Mouse (Mus musculus) lung, postnatal 0 days (tissue): ENCODE results near the gene Ippk. TPM values are rescaled to one million over a fixed set of nuclear protein-coding genes. Genes with fewer than 3 reads are reported as not detected.

Experiments used
- ATAC-seq: fragments of 200-750 bp; cut with Nextera tagmentation; 2 replicates; pipeline ENCODE4 v1.8.0; 2017; ENCODE audit warnings: moderate library complexity
- DNase-seq: peaks from one replicate; pipeline ENCODE4 v3.0.0-alpha.2; 2016; ENCODE audit warnings: low spot score
- H3K27ac ChIP-seq: fragments of 300-500 bp; sonication (generic); 2 replicates; pipeline ENCODE4 v1.5.1; 2014; ENCODE audit warnings: antibody characterized with exemption, mild to moderate bottlenecking, low read length, mixed read lengths
- H3K27me3 ChIP-seq: fragments of 300-500 bp; sonication (generic); replicated peaks from 2 replicates; pipeline ENCODE4 v1.6.1; 2014; ENCODE audit warnings: low read length, mixed read lengths; ENCODE audit not compliant: insufficient read depth
- H3K36me3 ChIP-seq: fragments of 300-500 bp; sonication (generic); 2 replicates; pipeline ENCODE4 v1.6.1; 2014; ENCODE audit warnings: low read length, mixed read lengths; ENCODE audit not compliant: insufficient read depth
- H3K4me1 ChIP-seq: fragments of 300-500 bp; sonication (generic); 2 replicates; pipeline ENCODE4 v1.6.1; 2014; ENCODE audit warnings: antibody characterized with exemption, low read depth, low read length, mixed read lengths; ENCODE audit not compliant: insufficient read depth
- H3K4me2 ChIP-seq: fragments of 300-500 bp; sonication (generic); replicated peaks from 2 replicates; pipeline ENCODE4 v1.6.1; 2014; ENCODE audit warnings: low read depth, mild to moderate bottlenecking, low read length, moderate library complexity, mixed read lengths
- H3K4me3 ChIP-seq: fragments of 300-500 bp; sonication (generic); 2 replicates; pipeline ENCODE4 v1.5.1; 2014; ENCODE audit warnings: low read depth, low read length
- H3K9ac ChIP-seq: fragments of 300-500 bp; sonication (generic); replicated peaks from 2 replicates; pipeline ENCODE4 v1.6.1; 2014; ENCODE audit warnings: low read depth, mild to moderate bottlenecking
- H3K9me3 ChIP-seq: fragments of 300-500 bp; sonication (generic); 2 replicates; pipeline ENCODE4 v1.6.1; 2016; ENCODE audit warnings: low read length, mixed read lengths
- CTCF ChIP-seq: IDR thresholded peaks from 2 replicates; pipeline ENCODE4 v1.5.1; 2016; ENCODE audit warnings: antibody characterized with exemption, mild to moderate bottlenecking
- EP300 ChIP-seq: IDR thresholded peaks from 2 replicates; pipeline ENCODE4 v1.6.1; 2016; ENCODE audit warnings: antibody characterized with exemption, mild to moderate bottlenecking, control low read depth
- WGBS: fragments of 180-500 bp; shearing (Covaris S2); extraction: QIAGEN DNeasy Blood & Tissue Kit; methylation state at CpG from one replicate; pipeline ENCODE4 v1.1.7; 2014; 5-methylcytosine and 5-hydroxymethylcytosine counted together
- polyA plus RNA-seq: library from polyadenylated mRNA; unstranded; fragments of >200 nt; fragmentation: Nextera tagmentation; extraction: Ambion mirVana; gene quantifications from 2 replicates; pipeline ENCODE4 v1.2.1, GENCODE M21; 2015

Ippk gene
- polyA plus RNA-seq, 1 experiment from 2014 or later: 12.6 TPM

DNA sequence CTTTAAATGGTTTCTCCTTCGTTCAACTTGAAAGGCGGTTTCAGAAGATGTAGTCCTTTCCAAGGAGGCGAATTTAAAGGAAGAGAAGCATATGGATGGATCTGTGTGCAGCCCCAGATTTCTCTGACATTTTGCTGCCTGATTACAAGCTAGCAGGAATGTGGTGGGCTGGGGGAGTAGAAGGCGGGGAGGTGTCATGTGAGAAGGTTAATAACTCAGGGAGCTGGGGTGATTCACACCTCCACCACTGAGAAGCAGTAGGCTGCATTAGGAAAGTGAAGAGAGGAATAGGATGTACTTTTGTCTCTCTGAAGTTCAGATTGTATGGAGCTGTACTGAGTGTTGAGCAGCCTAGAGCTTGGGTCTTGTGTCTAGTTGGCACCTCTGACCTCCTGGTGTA is 910 bp downstream of the Ippk start:
- peaks cover 6% of the 10 kb centered on the region; the same call in 1 of the 2 replicates for H3K4me1 ChIP-seq
- peak overlapping the region; percentile 73 for H3K9ac ChIP-seq
- ATAC-seq: no peak
- no peak overlapping the region for H3K27ac ChIP-seq
- H3K27me3 ChIP-seq: no peaks in the 10 kb centered on the region
- H3K36me3 ChIP-seq: no peaks in the 10 kb centered on the region
- TF ChIP-seq CTCF (no peak), EP300 (no peak)
- H3K9me3 ChIP-seq: no peaks in the 10 kb centered on the region
- peak overlapping the region; percentile 79 for H3K4me3 ChIP-seq
- WGBS: 17% methylated on average over 4 of the region's 4 CpGs
- peak overlapping the region; percentile 92 for H3K4me2 ChIP-seq
- no peak for DNase-seq

DNA sequence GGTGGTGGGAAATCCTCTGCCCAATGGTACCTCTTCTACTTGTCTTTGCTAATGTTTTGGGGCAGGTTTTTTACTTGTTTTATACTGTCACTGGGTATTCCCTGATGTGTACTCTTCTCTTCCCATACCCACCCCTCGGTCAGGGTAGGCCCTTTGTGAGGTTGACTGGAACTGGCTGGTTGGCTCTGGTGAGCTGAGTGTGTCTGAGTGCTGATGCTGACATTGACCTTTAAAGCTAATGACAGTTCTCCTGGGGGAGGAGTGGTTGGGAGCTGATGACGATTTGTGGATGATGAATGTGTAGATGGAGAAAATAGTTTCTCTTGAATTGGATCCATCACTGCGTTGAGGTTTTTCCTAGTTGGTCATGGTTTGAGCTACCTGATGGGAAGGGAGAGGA is 5.7 kb downstream of the Ippk start:
- no peak overlapping the region for H3K4me3 ChIP-seq
- H3K27ac ChIP-seq: no peak overlapping the region
- DNase-seq: no peak
- no peak overlapping the region for H3K9ac ChIP-seq
- no peaks in the 10 kb centered on the region for H3K27me3 ChIP-seq
- no peaks in the 10 kb centered on the region for H3K9me3 ChIP-seq
- H3K4me1 ChIP-seq: peaks cover 6% of the 10 kb centered on the region; the same call in 1 of the 2 replicates
- no peak overlapping the region for H3K4me2 ChIP-seq
- no peak for ATAC-seq
- H3K36me3 ChIP-seq: no peaks in the 10 kb centered on the region
- 81% methylated on average over 3 of the region's 3 CpGs for WGBS
- TF ChIP-seq CTCF: no peak
- TF ChIP-seq EP300: no peak

GRCm38 (mm10) chr13:49428042-49428675 is 7.1 kb downstream of the Ippk start:
- H3K9me3 ChIP-seq: no peaks in the 10 kb centered on the region
- TF ChIP-seq EP300: no peak
- no peak for TF ChIP-seq CTCF
- ATAC-seq: peak; percentile 48
- WGBS: 71% methylated on average over 1 of the region's 1 CpGs
- DNase-seq: peak; percentile 25
- H3K27me3 ChIP-seq: no peaks in the 10 kb centered on the region
- H3K36me3 ChIP-seq: 0 out of 2 replicates have a peak, but pooled peaks cover 1% of the 10 kb centered on the region
- no peak overlapping the region for H3K4me3 ChIP-seq
- no peak overlapping the region for H3K4me2 ChIP-seq
- no peak overlapping the region for H3K9ac ChIP-seq
- no peaks in the 10 kb centered on the region for H3K4me1 ChIP-seq
- H3K27ac ChIP-seq: no peak overlapping the region

DNA sequence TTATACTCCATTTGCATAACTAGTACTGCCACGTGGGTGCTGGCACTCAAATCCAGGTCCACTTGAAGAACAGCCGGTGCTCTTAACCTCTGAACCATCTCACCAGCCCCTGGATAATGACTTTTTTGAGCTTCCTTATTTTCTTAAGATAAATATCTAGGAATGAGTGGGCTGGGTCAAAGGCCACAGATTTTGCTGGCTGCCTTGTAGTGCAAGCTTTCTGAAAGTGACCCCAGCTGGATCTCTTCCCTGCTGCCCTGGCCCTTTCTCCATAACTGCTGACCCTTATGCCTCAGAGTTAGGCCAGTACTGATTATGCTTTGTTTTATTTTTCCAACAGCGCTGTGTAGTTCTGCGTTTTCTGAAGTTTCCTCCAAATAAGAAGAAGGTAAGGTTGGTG is 9.5 kb downstream of the Ippk start:
- DNase-seq: peak; percentile 31
- 32% methylated on average over 4 of the region's 4 CpGs for WGBS
- peak; percentile 51 for ATAC-seq

GRCm38 (mm10) chr13:49433268-49434029 is 12.4 kb downstream of the Ippk start:
- Histone ChIP-seq H3K4me3 (no peak overlapping the region), H3K9ac (no peak overlapping the region), H3K27me3 (no peaks in the 10 kb centered on the region), H3K4me2 (no peak overlapping the region), H3K27ac (no peak overlapping the region), H3K36me3 (0 out of 2 replicates have a peak, but pooled peaks cover 14% of the 10 kb centered on the region), H3K9me3 (no peaks in the 10 kb centered on the region), H3K4me1 (no peaks in the 10 kb centered on the region)
- DNase-seq: peak; percentile 59
- 67% methylated on average over 2 of the region's 2 CpGs for WGBS
- TF ChIP-seq EP300 (no peak), CTCF (no peak)
- ATAC-seq: peak; percentile 53; the same call in 1 of the 2 replicates

More for the DNA sequence above, 9.5 kb downstream of the Ippk start:
- H3K4me3 ChIP-seq: no peak overlapping the region
- no peaks in the 10 kb centered on the region for H3K9me3 ChIP-seq
- H3K4me2 ChIP-seq: no peak overlapping the region
- peak overlapping the region; percentile 22; the same call in 1 of the 2 replicates for H3K27ac ChIP-seq
- no peaks in the 10 kb centered on the region for H3K4me1 ChIP-seq
- H3K27me3 ChIP-seq: no peaks in the 10 kb centered on the region
- no peak for TF ChIP-seq EP300
- no peak for TF ChIP-seq CTCF
- 0 out of 2 replicates have a peak, but pooled peaks cover 5% of the 10 kb centered on the region for H3K36me3 ChIP-seq
- H3K9ac ChIP-seq: no peak overlapping the region

DNA sequence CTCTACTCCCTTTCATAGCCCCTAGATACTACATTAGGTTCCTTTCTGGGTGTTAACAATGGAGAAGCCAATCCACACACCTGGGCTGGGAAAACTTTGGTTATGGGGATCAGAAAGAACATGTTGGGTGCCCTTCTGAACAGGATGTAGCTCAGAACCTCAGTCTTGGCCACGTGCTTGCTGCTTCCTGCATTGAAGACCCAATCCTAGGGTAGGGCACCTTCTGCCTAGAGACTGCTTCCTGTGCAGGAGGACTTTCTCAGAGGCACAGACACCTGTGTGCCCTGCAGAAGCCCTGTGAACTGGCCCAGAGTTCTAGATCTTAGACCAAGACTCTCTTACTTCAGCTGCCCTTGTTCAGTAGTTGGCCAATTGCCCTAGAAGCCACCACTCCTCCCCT is 14.7 kb downstream of the Ippk start:
- Histone ChIP-seq H3K9me3 (no peaks in the 10 kb centered on the region), H3K4me2 (no peak overlapping the region), H3K4me3 (no peak overlapping the region), H3K36me3 (0 out of 2 replicates have a peak, but pooled peaks cover 14% of the 10 kb centered on the region), H3K9ac (no peak overlapping the region), H3K27ac (0 out of 2 replicates have a peak overlapping the region, but pooled peaks have one; percentile 26), H3K27me3 (no peaks in the 10 kb centered on the region), H3K4me1 (no peaks in the 10 kb centered on the region)
- 72% methylated on average over 1 of the region's 1 CpGs for WGBS
- TF ChIP-seq CTCF: no peak
- TF ChIP-seq EP300: no peak
- DNase-seq (no peak), ATAC-seq (no peak)
